Mouse (Mus musculus) liver, embryonic 14.5 days (tissue): ENCODE measurements at regions not wholly inside any gene's neighbourhood (a gene's known extent, or its start where the extent isn't known, plus 50 kb on each side); places are given as distances from the start of the nearest gene placed in this dataset.

ENCODE experiments used
- ATAC-seq: fragments of 200-750 bp; cut with Nextera tagmentation; 2 replicates; pipeline ENCODE4 v1.8.0; 2017; ENCODE audit warnings: moderate number of reproducible peaks, mild to moderate bottlenecking, moderate library complexity; ENCODE audit not compliant: insufficient read depth
- DNase-seq, 3 experiments: peaks; one replicate each; pipeline ENCODE4 v3.0.0-alpha.2; 2012 to 2013; ENCODE audit warnings: low read depth in 3 of 3, low spot score in 3 of 3
- H3K27ac ChIP-seq: fragments of 300-500 bp; sonication (generic); 2 replicates; pipeline ENCODE4 v1.5.1; 2014; ENCODE audit warnings: moderate library complexity, mild to moderate bottlenecking, control low read depth, inconsistent platforms
- H3K27me3 ChIP-seq: fragments of 300-500 bp; sonication (generic); 2 replicates; pipeline ENCODE4 v1.6.1; 2014; ENCODE audit warnings: mild to moderate bottlenecking, low read length, moderate library complexity; ENCODE audit not compliant: control insufficient read depth, insufficient read depth
- H3K36me3 ChIP-seq: fragments of 300-500 bp; sonication (generic); replicated peaks from 2 replicates; pipeline ENCODE4 v1.6.1; 2014; ENCODE audit warnings: low read depth; ENCODE audit not compliant: control insufficient read depth, insufficient read depth
- H3K4me1 ChIP-seq, 2 experiments: fragments of 200-500 bp in 1 of 2; fragments of 300-500 bp in 1 of 2; sonication (generic) in 1 of 2; replicated peaks; 2 replicates each; pipeline ENCODE4 v1.6.1; 2012 to 2014; ENCODE audit warnings: antibody characterized with exemption in 1 of 2, inconsistent platforms in 1 of 2, low read length in 1 of 2; ENCODE audit not compliant: control insufficient read depth in 2 of 2, insufficient read depth in 2 of 2
- H3K4me2 ChIP-seq: fragments of 300-500 bp; sonication (generic); 2 replicates; pipeline ENCODE4 v1.6.1; 2014; ENCODE audit warnings: low read depth, mild to moderate bottlenecking, control low read depth, moderate library complexity
- H3K4me3 ChIP-seq, 2 experiments: fragments of 200-500 bp in 1 of 2; fragments of 300-500 bp in 1 of 2; sonication (generic) in 1 of 2; 2 replicates each; pipeline ENCODE4 v1.5.1; 2012 to 2014; ENCODE audit warnings: low read depth in 2 of 2, low read length in 2 of 2, mild to moderate bottlenecking in 2 of 2, control low read depth in 1 of 2, inconsistent platforms in 1 of 2, moderate library complexity in 1 of 2; ENCODE audit not compliant: insufficient read depth in 1 of 2
- H3K9ac ChIP-seq: fragments of 300-500 bp; sonication (generic); replicated peaks from 2 replicates; pipeline ENCODE4 v1.6.1; 2014; ENCODE audit warnings: mild to moderate bottlenecking, control low read depth, moderate library complexity
- H3K9me3 ChIP-seq: fragments of 300-500 bp; sonication (generic); 2 replicates; pipeline ENCODE4 v1.6.1; 2016; ENCODE audit warnings: low read length, mixed read lengths; ENCODE audit not compliant: control insufficient read depth
- CTCF ChIP-seq: IDR thresholded peaks from 2 replicates; pipeline ENCODE4 v1.5.1; 2016; ENCODE audit warnings: antibody characterized with exemption, low read depth, control low read depth
- EP300 ChIP-seq: IDR thresholded peaks from 2 replicates; pipeline ENCODE4 v1.6.1; 2016; ENCODE audit warnings: antibody characterized with exemption, low read depth
- WGBS: fragments of 180-500 bp; shearing (Covaris S2); extraction: QIAGEN DNeasy Blood & Tissue Kit; methylation state at CpG from one replicate; pipeline ENCODE4 v1.1.7; 2014; ENCODE audit not compliant: insufficient replicate concordance; 5-methylcytosine and 5-hydroxymethylcytosine counted together

DNA sequence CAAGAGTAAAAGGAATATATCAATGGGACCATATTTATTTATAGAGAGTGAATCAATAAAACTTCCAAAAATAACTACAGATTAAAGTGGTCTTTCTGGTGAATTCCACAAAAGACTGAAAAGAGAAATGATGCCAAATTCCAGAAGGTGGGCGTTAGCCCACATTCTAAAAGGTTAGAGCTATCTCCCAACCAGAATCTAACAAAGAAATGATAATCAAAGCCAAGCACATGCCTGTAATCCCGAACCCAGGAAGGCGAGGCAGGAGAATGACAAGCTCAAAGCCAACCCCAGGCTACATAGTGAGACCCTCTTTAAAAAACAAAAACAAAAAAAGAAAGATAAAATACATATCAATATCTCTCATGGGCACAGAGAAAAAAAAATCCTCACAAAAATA, 502.6 kb downstream of the Zfp536 start:
- ATAC-seq: no peak
- TF ChIP-seq CTCF: no peak
- TF ChIP-seq EP300: no peak
- Histone ChIP-seq H3K4me2 (no peak overlapping the region), H3K9me3 (no peaks in the 10 kb centered on the region), H3K27ac (no peak overlapping the region), H3K4me1 (no peaks in the 10 kb centered on the region), H3K4me3 (no peak overlapping the region), H3K27me3 (no peaks in the 10 kb centered on the region), H3K36me3 (no peaks in the 10 kb centered on the region), H3K9ac (no peak overlapping the region)
- no peak for DNase-seq
- 55% methylated on average over 3 of the region's 3 CpGs for WGBS

DNA sequence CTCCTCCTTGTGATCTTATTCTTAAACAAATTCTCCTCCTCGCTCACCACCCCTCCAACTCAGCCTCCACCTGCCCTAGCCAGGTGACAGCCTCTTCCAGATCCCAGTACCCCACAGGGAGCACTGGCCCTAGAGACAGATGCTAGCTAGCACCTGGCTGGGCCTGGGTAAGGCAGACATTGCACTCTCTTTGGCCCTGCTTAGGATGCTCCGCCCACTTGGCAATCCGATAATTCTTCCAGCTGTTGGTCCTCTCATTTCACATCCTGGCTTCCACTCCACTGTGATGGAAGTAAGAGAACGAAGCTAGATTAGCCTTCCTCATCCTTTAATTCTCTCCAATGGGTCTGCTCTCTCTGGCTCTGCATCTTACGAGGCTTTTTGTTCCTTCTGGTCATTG, 483.4 kb downstream of the Zfp536 start:
- no peaks in the 10 kb centered on the region for H3K27me3 ChIP-seq
- H3K4me2 ChIP-seq: no peak overlapping the region
- H3K4me1 ChIP-seq: no peaks in the 10 kb centered on the region
- no peaks in the 10 kb centered on the region for H3K9me3 ChIP-seq
- no peak overlapping the region for H3K27ac ChIP-seq
- H3K9ac ChIP-seq: no peak overlapping the region
- DNase-seq (no peak), ATAC-seq (no peak)
- TF ChIP-seq EP300: no peak
- no peak for TF ChIP-seq CTCF
- H3K4me3 ChIP-seq: no peak overlapping the region
- 36% methylated on average over 5 of the region's 5 CpGs for WGBS
- no peaks in the 10 kb centered on the region for H3K36me3 ChIP-seq

- H3K4me3 ChIP-seq: no peak overlapping the region
- no peaks in the 10 kb centered on the region for H3K9me3 ChIP-seq
- no peak overlapping the region for H3K9ac ChIP-seq
- no peaks in the 10 kb centered on the region for H3K27me3 ChIP-seq
- H3K36me3 ChIP-seq: no peaks in the 10 kb centered on the region
- 47% methylated on average over 19 of the region's 19 CpGs for WGBS
- no peak overlapping the region for H3K27ac ChIP-seq
- H3K4me2 ChIP-seq: no peak overlapping the region
- DNase-seq: no peak
- no peak for ATAC-seq
- H3K4me1 ChIP-seq: no peaks in the 10 kb centered on the region
- no peak for TF ChIP-seq EP300
- no peak for TF ChIP-seq CTCF
Observed at GRCm38 (mm10) chr7:37290493-37291045, 482.9 kb downstream of the Zfp536 start.

GRCm38 (mm10) chr7:37291726-37292125, 481.7 kb downstream of the Zfp536 start:
- Histone ChIP-seq H3K9me3 (no peaks in the 10 kb centered on the region), H3K9ac (no peak overlapping the region), H3K4me3 (no peak overlapping the region), H3K27me3 (no peaks in the 10 kb centered on the region), H3K4me2 (no peak overlapping the region), H3K27ac (no peak overlapping the region), H3K4me1 (no peaks in the 10 kb centered on the region), H3K36me3 (no peaks in the 10 kb centered on the region)
- DNase-seq (no peak), ATAC-seq (no peak)
- no peak for TF ChIP-seq EP300
- 68% methylated on average over 7 of the region's 7 CpGs for WGBS

DNA sequence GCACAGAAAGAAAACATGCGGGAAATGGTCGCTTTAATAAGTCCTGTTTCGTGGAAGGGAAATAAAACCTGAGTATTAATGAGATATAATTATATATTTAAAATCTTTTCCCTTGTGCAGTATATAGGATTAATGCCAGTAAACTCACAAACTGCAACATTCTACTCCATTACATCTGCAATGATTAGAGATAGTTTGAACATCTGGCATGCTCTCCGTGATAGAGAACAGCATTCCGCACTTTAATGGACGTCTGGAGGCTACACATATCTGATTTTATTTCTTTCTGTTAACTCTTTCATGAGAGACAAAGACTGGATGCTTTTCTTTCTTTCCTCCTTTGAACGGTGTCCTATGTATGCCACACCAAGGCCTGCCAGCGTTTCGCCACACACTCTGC, 480.9 kb downstream of the Zfp536 start:
- no peak overlapping the region for H3K27ac ChIP-seq
- H3K9ac ChIP-seq: no peak overlapping the region
- TF ChIP-seq EP300: no peak
- no peak for TF ChIP-seq CTCF
- H3K4me2 ChIP-seq: no peak overlapping the region
- ATAC-seq (no peak), DNase-seq (no peak)
- H3K36me3 ChIP-seq: no peaks in the 10 kb centered on the region
- no peaks in the 10 kb centered on the region for H3K4me1 ChIP-seq
- no peak overlapping the region for H3K4me3 ChIP-seq
- H3K27me3 ChIP-seq: no peaks in the 10 kb centered on the region
- 65% methylated on average over 9 of the region's 9 CpGs for WGBS
- H3K9me3 ChIP-seq: no peaks in the 10 kb centered on the region
